ENCODE assay signal across 33 mouse cellular contexts in the genomic region with DNA sequence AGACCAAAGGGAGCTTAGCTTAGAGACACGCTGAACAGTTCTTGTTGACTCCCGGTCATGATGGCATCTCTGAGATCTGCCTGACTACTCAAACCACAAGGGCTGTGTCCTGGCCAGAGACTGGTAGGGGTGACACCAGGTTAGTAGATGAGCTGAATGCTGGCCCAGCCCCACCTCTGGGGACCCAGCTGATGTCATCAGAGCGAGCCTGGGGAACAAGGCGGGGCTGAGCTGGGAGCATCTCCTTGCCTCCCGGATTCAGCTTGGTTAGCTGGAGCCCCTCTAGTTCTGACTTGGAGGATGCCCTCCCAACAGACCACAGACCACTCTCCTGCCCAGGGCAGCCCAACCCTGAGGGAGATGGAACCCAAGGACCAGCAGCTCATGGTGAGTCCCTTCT. TPM values are rescaled to one million over a fixed set of nuclear protein-coding genes. Genes with fewer than 3 reads are reported as not detected.
A peak's percentile ranks its signal among the peaks of the same experiment; 100 is the strongest.
DNase-seq lines count a peak whose midpoint lies in the region; ATAC-seq and TF ChIP-seq lines count a peak whose summit lies in the region.
"Had no signal": no experiment of that assay in that cellular context is flagged by ENCODE, and none has a peak within 500 bp of the region (broad histone marks: within the 10 kb centered on the region; RNA-seq: fewer than 3 reads in every experiment).

Gene Gm4869 (plus strand): TSS at position 301 of the 400 bp plus-strand sequence.

- intact Hi-C loops in heart, adult 2 months (cut with DNase I) = no loop called here
- intact Hi-C loops in heart, postnatal 10 days (cut with DNase I) = no loop called here

- H3K27ac ChIP-seq in heart, adult 2 months = peak within 1 kb of the TSS; percentile 40
- peak within 1 kb of the TSS; percentile 23 to 73; a peak in 2 of 4 replicates for H3K27ac ChIP-seq in heart, embryonic 14.5 days (replicated peaks in 1 of 2; ENCODE audit: control insufficient read depth in 1 of 2, insufficient read depth in 1 of 2, low read depth in 2 of 2, low read length in 2 of 2)
- no peak within 1 kb of the TSS for H3K27ac ChIP-seq in liver, embryonic 13.5 days
- H3K27ac ChIP-seq in liver, embryonic 12.5 days = no peak within 1 kb of the TSS
- 0 out of 2 replicates have a peak within 1 kb of the TSS, but pooled peaks have one; percentile 4 for H3K27ac ChIP-seq in stomach, postnatal 0 days (replicated peaks)
- H3K27ac ChIP-seq in forebrain, embryonic 12.5 days = no peak within 1 kb of the TSS
- H3K27ac ChIP-seq: embryonic facial prominence, embryonic 12.5 days; forebrain, embryonic 15.5 days; kidney, embryonic 15.5 days; layer of hippocampus, adult 2 months; left cerebral cortex, adult 2 months; limb, embryonic 13.5 days; liver, embryonic 14.5 days; midbrain, embryonic 13.5 days had no signal

- WGBS in heart, adult 2 months = 88% methylated on average over 5 of the region's 5 CpGs
- WGBS in heart, embryonic 14.5 days = 91% methylated on average over 5 of the region's 5 CpGs
- 72% methylated on average over 5 of the region's 5 CpGs for WGBS in liver, embryonic 13.5 days (ENCODE audit: insufficient replicate concordance)
- 74% methylated on average over 5 of the region's 5 CpGs for WGBS in liver, embryonic 12.5 days (ENCODE audit: insufficient replicate concordance)
- 78% methylated on average over 5 of the region's 5 CpGs for WGBS in stomach, postnatal 0 days
- 93% methylated on average over 5 of the region's 5 CpGs for WGBS in forebrain, embryonic 12.5 days

- H3K9me3 ChIP-seq in heart, embryonic 14.5 days (ENCODE audit: control insufficient read depth, low read length) = no peaks in the 10 kb centered on the region
- H3K9me3 ChIP-seq in liver, embryonic 13.5 days (replicated peaks) = no peaks in the 10 kb centered on the region
- H3K9me3 ChIP-seq in liver, embryonic 12.5 days (replicated peaks) = no peaks in the 10 kb centered on the region
- no peaks in the 10 kb centered on the region for H3K9me3 ChIP-seq in stomach, postnatal 0 days (ENCODE audit: control insufficient read depth, low read length)
- no peaks in the 10 kb centered on the region for H3K9me3 ChIP-seq in forebrain, embryonic 12.5 days
- H3K9me3 ChIP-seq: embryonic facial prominence, embryonic 12.5 days; forebrain, embryonic 15.5 days; kidney, embryonic 15.5 days; limb, embryonic 13.5 days; megakaryocyte, embryonic 14.5 days; midbrain, embryonic 13.5 days had no signal

- TF ChIP-seq POLR2A in heart, adult 2 months (IDR thresholded peaks at IDR 0.05; ENCODE audit: insufficient read depth, low read depth, low read length) = no peak

- H3K4me2 ChIP-seq in heart, embryonic 14.5 days (ENCODE audit: low read length) = no peak within 1 kb of the TSS
- H3K4me2 ChIP-seq in liver, embryonic 13.5 days = no peak within 1 kb of the TSS
- H3K4me2 ChIP-seq in liver, embryonic 12.5 days = no peak within 1 kb of the TSS
- H3K4me2 ChIP-seq in stomach, postnatal 0 days (replicated peaks; ENCODE audit: low read depth) = no peak within 1 kb of the TSS
- H3K4me2 ChIP-seq in forebrain, embryonic 12.5 days = no peak within 1 kb of the TSS
- H3K4me2 ChIP-seq: embryonic facial prominence, embryonic 12.5 days; forebrain, embryonic 15.5 days; kidney, embryonic 15.5 days; limb, embryonic 13.5 days; lung, embryonic 14.5 days; midbrain, embryonic 13.5 days had no signal

- H3K27me3 ChIP-seq in heart, adult 2 months (ENCODE audit: control insufficient read depth, insufficient read depth, low read length) = no peaks in the 10 kb centered on the region
- no peaks in the 10 kb centered on the region for H3K27me3 ChIP-seq in heart, embryonic 14.5 days (ENCODE audit: control insufficient read depth, insufficient read depth, low read length)
- no peaks in the 10 kb centered on the region for H3K27me3 ChIP-seq in liver, embryonic 13.5 days
- H3K27me3 ChIP-seq in liver, embryonic 12.5 days (replicated peaks) = no peaks in the 10 kb centered on the region
- H3K27me3 ChIP-seq in stomach, postnatal 0 days (ENCODE audit: control insufficient read depth, insufficient read depth, low read length) = no peaks in the 10 kb centered on the region
- no peaks in the 10 kb centered on the region for H3K27me3 ChIP-seq in forebrain, embryonic 12.5 days
- H3K27me3 ChIP-seq: embryonic facial prominence, embryonic 12.5 days; forebrain, embryonic 15.5 days; kidney, embryonic 15.5 days; limb, embryonic 13.5 days; megakaryocyte, embryonic 14.5 days; midbrain, embryonic 13.5 days had no signal

- H3K4me1 ChIP-seq in heart, adult 2 months (ENCODE audit: control insufficient read depth, insufficient read depth, low read length) = peaks cover 2% of the 10 kb centered on the region; the same call in 1 of the 2 replicates
- H3K4me1 ChIP-seq in heart, embryonic 14.5 days (ENCODE audit: control insufficient read depth in 2 of 2, insufficient read depth in 2 of 2, low read length in 2 of 2) = peaks cover 6 to 12% of the 10 kb centered on the region in 2 experiments; a peak in 3 of 4 replicates
- H3K4me1 ChIP-seq in liver, embryonic 13.5 days (replicated peaks) = no peaks in the 10 kb centered on the region
- H3K4me1 ChIP-seq in liver, embryonic 12.5 days = no peaks in the 10 kb centered on the region
- no peaks in the 10 kb centered on the region for H3K4me1 ChIP-seq in stomach, postnatal 0 days (replicated peaks; ENCODE audit: control insufficient read depth, insufficient read depth)
- H3K4me1 ChIP-seq in forebrain, embryonic 12.5 days = no peaks in the 10 kb centered on the region
- H3K4me1 ChIP-seq: embryonic facial prominence, embryonic 12.5 days; forebrain, embryonic 15.5 days; kidney, embryonic 15.5 days; limb, embryonic 13.5 days; megakaryocyte, embryonic 14.5 days; midbrain, embryonic 13.5 days had no signal

- no peak for TF ChIP-seq CTCF in heart, adult 2 months (IDR thresholded peaks at IDR 0.05)
- TF ChIP-seq CTCF in stomach, postnatal 0 days (IDR thresholded peaks at IDR 0.05; ENCODE audit: low read depth) = no peak

- H3K36me3 ChIP-seq in heart, adult 2 months (ENCODE audit: control insufficient read depth, insufficient read depth, low read length) = no peaks in the 10 kb centered on the region
- H3K36me3 ChIP-seq in heart, embryonic 14.5 days (ENCODE audit: control insufficient read depth, insufficient read depth, low read length) = peaks cover 54% of the 10 kb centered on the region
- H3K36me3 ChIP-seq in liver, embryonic 13.5 days = peaks cover 54% of the 10 kb centered on the region
- H3K36me3 ChIP-seq in liver, embryonic 12.5 days = peaks cover 57% of the 10 kb centered on the region
- peaks cover 25% of the 10 kb centered on the region for H3K36me3 ChIP-seq in stomach, postnatal 0 days (ENCODE audit: control insufficient read depth, insufficient read depth, low read length)
- H3K36me3 ChIP-seq in forebrain, embryonic 12.5 days (replicated peaks) = peaks cover 59% of the 10 kb centered on the region

- no peak for ATAC-seq in heart, embryonic 14.5 days (ENCODE audit: insufficient number of reproducible peaks, insufficient read depth, low FRiP score, low read depth)
- ATAC-seq in liver, embryonic 13.5 days (ENCODE audit: low read depth) = 0 out of 2 replicates have a peak, but pooled peaks have one; percentile 18
- ATAC-seq in liver, embryonic 12.5 days = no peak
- ATAC-seq in stomach, postnatal 0 days (ENCODE audit: low FRiP score, low TSS enrichment) = no peak
- no peak for ATAC-seq in forebrain, embryonic 12.5 days (ENCODE audit: low FRiP score)
- ATAC-seq: forebrain, embryonic 15.5 days; hindbrain, embryonic 16.5 days; midbrain, embryonic 13.5 days had no signal

- H3K4me3 ChIP-seq in heart, adult 2 months = no peak within 1 kb of the TSS
- H3K4me3 ChIP-seq in heart, embryonic 14.5 days (ENCODE audit: control insufficient read depth in 1 of 2, insufficient read depth in 1 of 2, low read depth in 1 of 2, low read length in 2 of 2) = no peak within 1 kb of the TSS
- no peak within 1 kb of the TSS for H3K4me3 ChIP-seq in liver, embryonic 13.5 days (replicated peaks)
- H3K4me3 ChIP-seq in liver, embryonic 12.5 days = no peak within 1 kb of the TSS
- H3K4me3 ChIP-seq in stomach, postnatal 0 days (ENCODE audit: low read depth, low read length) = no peak within 1 kb of the TSS
- no peak within 1 kb of the TSS for H3K4me3 ChIP-seq in forebrain, embryonic 12.5 days (replicated peaks)
- H3K4me3 ChIP-seq: embryonic facial prominence, embryonic 12.5 days; forebrain, embryonic 15.5 days; kidney, embryonic 15.5 days; layer of hippocampus, adult 2 months; left cerebral cortex, adult 2 months; limb, embryonic 13.5 days; megakaryocyte, embryonic 14.5 days; midbrain, embryonic 13.5 days had no signal

- no peak within 1 kb of the TSS for H3K9ac ChIP-seq in heart, adult 2 months (ENCODE audit: low read depth, low read length)
- H3K9ac ChIP-seq in heart, embryonic 14.5 days (ENCODE audit: low read length) = no peak within 1 kb of the TSS
- no peak within 1 kb of the TSS for H3K9ac ChIP-seq in liver, embryonic 13.5 days
- no peak within 1 kb of the TSS for H3K9ac ChIP-seq in liver, embryonic 12.5 days
- H3K9ac ChIP-seq in stomach, postnatal 0 days (ENCODE audit: low read length) = no peak within 1 kb of the TSS
- H3K9ac ChIP-seq in forebrain, embryonic 12.5 days = no peak within 1 kb of the TSS
- H3K9ac ChIP-seq: embryonic facial prominence, embryonic 12.5 days; forebrain, embryonic 15.5 days; kidney, embryonic 15.5 days; limb, embryonic 13.5 days; liver, embryonic 14.5 days; lung, embryonic 14.5 days; midbrain, embryonic 13.5 days had no signal

- H3K79me2 ChIP-seq in heart, adult 2 months (replicated peaks; ENCODE audit: control insufficient read depth, insufficient read depth, low read length) = no peaks in the 10 kb centered on the region

- DNase-seq in heart, adult 2 months = no peak
- no peak for DNase-seq in heart, postnatal 10 days
- no peak for DNase-seq in heart, adult 8-10 months (ENCODE audit: low spot score)
- no peak for DNase-seq in liver, embryonic 13.5 days
- DNase-seq in stomach, postnatal 0 days (ENCODE audit: low spot score) = no peak
- DNase-seq: adrenal gland, postnatal 25 days; cerebellum, adult 11-12 months; cerebellum, adult 9-11 months; embryo, embryonic 11 days; kidney, adult 18-20 months; kidney, postnatal 36 days; lung, embryonic 14.5 days; lung, postnatal 36 days had no signal

- TF ChIP-seq EP300 in heart, adult 2 months (IDR thresholded peaks at IDR 0.05; ENCODE audit: insufficient read depth, low read depth, low read length) = no peak
- TF ChIP-seq EP300 in stomach, postnatal 0 days (optimal IDR thresholded peaks at IDR 0.05) = no peak

RNA-seq across cellular contexts. Expression of gene Gm4869, which starts in this region (rescaled TPM):
- total RNA-seq in heart, adult 2 months (2021) = not detected
- 0.06 TPM in 1 of 2 replicates, not detected in the other for polyA plus RNA-seq in heart, adult 2 months (2012; rRNA removed)
- not detected for total RNA-seq in heart, postnatal 10 days (2021)
- not detected in 2 replicates for polyA plus RNA-seq in heart, embryonic 14.5 days (2014; fragmentation: Nextera tagmentation; extraction: Ambion mirVana)
- total RNA-seq in heart, adult 8-10 months (2022) = not detected
- not detected in 2 replicates for polyA plus RNA-seq in liver, embryonic 13.5 days (2015; fragmentation: Nextera tagmentation; extraction: Ambion mirVana)
- not detected in 2 replicates for polyA plus RNA-seq in liver, embryonic 12.5 days (2016; fragmentation: Nextera tagmentation; extraction: Ambion mirVana)
- not detected in 2 replicates for polyA plus RNA-seq in stomach, postnatal 0 days (2015; fragmentation: Nextera tagmentation; extraction: Ambion mirVana)
- not detected in 2 replicates for polyA plus RNA-seq in forebrain, embryonic 12.5 days (2016; fragmentation: Nextera tagmentation; extraction: Ambion mirVana)
- total RNA-seq: gastrocnemius, adult 18-20 months; gastrocnemius, postnatal 4 days; layer of hippocampus, adult 2 months; layer of hippocampus, postnatal 14 days; left cerebral cortex, adult 2 months; left cerebral cortex, postnatal 36 days had no signal
- polyA plus RNA-seq: forebrain, embryonic 15.5 days; hindbrain, embryonic 16.5 days; intestine, embryonic 14.5 days; kidney, embryonic 15.5 days; limb, embryonic 13.5 days; lung, embryonic 14.5 days; midbrain, embryonic 13.5 days; neural tube, embryonic 14.5 days; thymus, postnatal 0 days had no signal

Comparison
In these comparisons a context has a peak if more than half of its experiments do, and no peak if none do; other contexts are left out.
1. Peak in ATAC-seq in liver, embryonic 13.5 days; RNA of the gene not detected or under 1 TPM.
2. H3K27ac ChIP-seq: peak in heart, adult 2 months (single experiment), heart, embryonic 14.5 days (2 of 2) and stomach, postnatal 0 days (single experiment); none in liver, embryonic 13.5 days (single experiment), liver, embryonic 12.5 days (single experiment) and forebrain, embryonic 12.5 days (single experiment).